Mouse (Mus musculus) stomach, postnatal 0 days (tissue): ENCODE results near the gene Rmnd5a. TPM values are rescaled to one million over a fixed set of nuclear protein-coding genes. Genes with fewer than 3 reads are reported as not detected.

Source experiments
- ATAC-seq: fragments of 200-750 bp; cut with Nextera tagmentation; 2 replicates; pipeline ENCODE4 v1.8.0; 2017; ENCODE audit not compliant: low FRiP score, low TSS enrichment
- DNase-seq: peaks from one replicate; pipeline ENCODE4 v3.0.0-alpha.2; 2016; ENCODE audit warnings: low spot score
- H3K27ac ChIP-seq: fragments of 300-500 bp; sonication (generic); replicated peaks from 2 replicates; pipeline ENCODE4 v1.5.1; 2014; ENCODE audit warnings: mild to moderate bottlenecking, control low read depth
- H3K27me3 ChIP-seq: fragments of 300-500 bp; sonication (generic); 2 replicates; pipeline ENCODE4 v1.6.1; 2014; ENCODE audit warnings: low read length; ENCODE audit not compliant: control insufficient read depth, insufficient read depth
- H3K36me3 ChIP-seq: fragments of 300-500 bp; sonication (generic); 2 replicates; pipeline ENCODE4 v1.6.1; 2014; ENCODE audit warnings: low read length, mixed read lengths; ENCODE audit not compliant: control insufficient read depth, insufficient read depth
- H3K4me1 ChIP-seq: fragments of 300-500 bp; sonication (generic); replicated peaks from 2 replicates; pipeline ENCODE4 v1.6.1; 2014; ENCODE audit warnings: antibody characterized with exemption; ENCODE audit not compliant: control insufficient read depth, insufficient read depth
- H3K4me2 ChIP-seq: fragments of 300-500 bp; sonication (generic); replicated peaks from 2 replicates; pipeline ENCODE4 v1.6.1; 2014; ENCODE audit warnings: low read depth, mild to moderate bottlenecking, control low read depth, moderate library complexity
- H3K4me3 ChIP-seq: fragments of 300-500 bp; sonication (generic); 2 replicates; pipeline ENCODE4 v1.5.1; 2014; ENCODE audit warnings: low read depth, low read length, control low read depth
- H3K9ac ChIP-seq: fragments of 300-500 bp; sonication (generic); 2 replicates; pipeline ENCODE4 v1.6.1; 2014; ENCODE audit warnings: mild to moderate bottlenecking, low read length, control low read depth, mixed read lengths
- H3K9me3 ChIP-seq: fragments of 300-500 bp; sonication (generic); 2 replicates; pipeline ENCODE4 v1.6.1; 2016; ENCODE audit warnings: low read length; ENCODE audit not compliant: control insufficient read depth
- CTCF ChIP-seq: IDR thresholded peaks from 2 replicates; pipeline ENCODE4 v1.5.1; 2016; ENCODE audit warnings: antibody characterized with exemption, low read depth, mild to moderate bottlenecking, moderate library complexity
- EP300 ChIP-seq: optimal IDR thresholded peaks from 2 replicates; pipeline ENCODE3; 2016; ENCODE audit warnings: antibody characterized with exemption
- WGBS: fragments of 180-500 bp; shearing (Covaris S2); extraction: QIAGEN DNeasy Blood & Tissue Kit; methylation state at CpG from one replicate; pipeline ENCODE4 v1.1.7; 2014; 5-methylcytosine and 5-hydroxymethylcytosine counted together
- polyA plus RNA-seq: library from polyadenylated mRNA; unstranded; fragments of >200 nt; fragmentation: Nextera tagmentation; extraction: Ambion mirVana; gene quantifications from 2 replicates; pipeline ENCODE4 v1.2.1, GENCODE M21; 2015

Gene Rmnd5a
- polyA plus RNA-seq, 1 experiment from 2014 or later, result 11.3 TPM

DNA sequence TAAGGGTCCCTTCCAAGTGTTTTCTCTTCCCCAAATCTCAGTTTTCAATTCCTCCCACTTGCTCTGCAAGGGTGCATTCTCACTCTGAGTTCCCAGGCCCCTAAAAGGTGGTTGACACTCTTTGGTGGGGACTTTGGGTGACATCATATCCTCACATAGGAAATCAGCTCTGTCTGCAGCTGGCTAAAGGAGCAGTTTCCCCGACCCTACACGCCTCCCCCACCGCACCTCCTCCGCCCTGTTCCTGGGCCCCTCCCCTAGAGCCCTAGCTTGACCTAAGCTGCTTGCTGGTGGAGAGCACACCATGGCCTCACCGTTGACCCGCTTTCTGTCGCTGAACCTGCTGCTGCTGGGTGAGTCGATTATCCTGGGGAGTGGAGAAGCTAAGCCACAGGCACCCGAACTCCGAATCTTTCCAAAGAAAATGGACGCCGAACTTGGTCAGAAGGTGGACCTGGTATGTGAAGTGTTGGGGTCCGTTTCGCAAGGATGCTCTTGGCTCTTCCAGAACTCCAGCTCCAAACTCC is 67.1 kb downstream of the Rmnd5a start, which contains the start of gene Cd8a:
Gene Cd8a (plus strand): TSS at position 179 of the 527 bp plus-strand sequence.
- Histone ChIP-seq H3K4me1 (no peaks in the 10 kb centered on the region), H3K27me3 (no peaks in the 10 kb centered on the region), H3K4me2 (no peak within 1 kb of the TSS), H3K4me3 (no peak within 1 kb of the TSS), H3K9me3 (no peaks in the 10 kb centered on the region), H3K27ac (no peak within 1 kb of the TSS), H3K9ac (no peak within 1 kb of the TSS), H3K36me3 (no peaks in the 10 kb centered on the region)
- ATAC-seq (no peak), DNase-seq (no peak)
- 72% methylated on average over 14 of the region's 14 CpGs for WGBS
- TF ChIP-seq CTCF (no peak), EP300 (no peak)

DNA sequence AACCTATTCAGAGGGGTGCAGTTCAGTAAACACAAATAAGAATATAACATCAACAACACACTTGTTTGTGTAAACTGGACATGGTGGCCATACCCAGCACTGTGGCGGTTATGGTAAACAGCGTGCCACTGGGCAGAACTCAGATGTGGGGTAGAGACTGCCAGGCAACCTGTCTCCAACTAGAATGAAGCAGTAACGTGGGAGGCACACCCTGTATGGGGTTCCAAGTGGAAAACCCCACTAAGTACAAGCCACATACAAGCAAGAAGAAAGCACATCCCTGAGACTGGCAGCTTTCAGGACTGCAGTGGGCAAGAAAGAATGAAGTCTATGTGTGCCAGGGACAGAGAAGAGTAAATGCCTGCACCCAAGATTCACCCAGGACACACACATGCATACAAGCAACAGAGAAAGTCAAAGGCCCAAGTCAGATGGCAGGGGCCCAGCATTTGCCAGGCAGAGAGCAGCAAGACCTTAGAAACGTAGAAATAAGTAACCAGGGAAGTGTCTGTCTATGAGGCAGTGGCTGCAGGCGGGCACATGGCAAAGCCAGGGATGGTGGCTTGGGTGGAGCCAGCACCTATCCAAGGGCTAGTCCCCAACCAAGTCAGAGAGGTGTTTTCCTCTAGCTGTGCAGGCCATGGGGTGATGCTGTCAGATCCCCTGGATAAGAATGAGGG is 68.3 kb downstream of the Rmnd5a start:
- no peaks in the 10 kb centered on the region for H3K36me3 ChIP-seq
- TF ChIP-seq CTCF, result no peak
- no peak for TF ChIP-seq EP300
- ATAC-seq (no peak), DNase-seq (no peak)
- no peaks in the 10 kb centered on the region for H3K9me3 ChIP-seq
- no peaks in the 10 kb centered on the region for H3K4me1 ChIP-seq
- no peak overlapping the region for H3K9ac ChIP-seq
- no peaks in the 10 kb centered on the region for H3K27me3 ChIP-seq
- no peak overlapping the region for H3K4me2 ChIP-seq
- 81% methylated on average over 5 of the region's 5 CpGs for WGBS
- H3K27ac ChIP-seq, result no peak overlapping the region
- no peak overlapping the region for H3K4me3 ChIP-seq

DNA sequence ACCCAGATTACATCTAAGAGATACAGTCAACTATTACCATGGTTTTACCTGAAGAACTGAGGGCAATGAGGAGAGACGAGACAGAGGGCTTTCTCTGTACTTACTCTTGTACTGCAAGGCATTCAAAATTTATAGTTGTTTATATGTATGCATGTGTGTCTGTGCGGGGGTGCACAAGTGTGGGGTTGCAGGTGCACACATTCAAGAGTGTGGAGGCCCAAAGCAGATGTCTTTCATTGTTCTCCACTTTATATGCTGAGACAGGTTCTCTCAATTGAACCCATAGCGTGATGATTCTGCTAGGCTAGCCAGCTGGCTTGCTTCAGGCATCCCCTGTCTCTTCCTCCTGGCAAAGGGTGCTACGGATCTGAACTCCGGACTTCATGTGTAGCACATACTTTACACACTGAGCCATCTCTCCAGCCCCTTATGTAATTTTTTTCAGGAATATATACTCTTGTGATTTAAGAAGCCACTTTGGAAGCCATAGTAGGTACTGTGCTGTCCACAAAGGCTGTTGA is 69.3 kb downstream of the Rmnd5a start:
- WGBS, result 66% methylated on average over 5 of the region's 5 CpGs
- ATAC-seq, result no peak
- no peak overlapping the region for H3K9ac ChIP-seq

DNA sequence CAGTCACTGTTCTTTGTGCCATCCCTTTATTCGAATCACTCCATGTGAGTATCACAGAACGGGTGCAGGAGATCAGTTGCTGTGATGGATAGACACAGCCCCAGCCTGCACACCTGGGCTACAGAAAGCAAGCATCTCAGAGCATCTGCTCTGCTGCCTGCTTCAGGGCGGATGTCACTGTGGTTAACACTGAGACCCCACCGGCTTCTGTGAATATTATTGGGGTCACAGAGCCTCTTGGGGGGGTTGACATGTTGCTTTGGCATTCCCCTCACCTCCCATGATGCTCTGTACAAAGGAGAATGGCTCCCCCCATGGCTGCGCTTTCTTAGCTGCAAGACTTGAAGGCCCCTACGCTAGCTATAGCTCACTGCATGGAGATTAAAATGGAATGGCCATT is 71.0 kb downstream of the Rmnd5a start:
- Histone ChIP-seq H3K36me3 (no peaks in the 10 kb centered on the region), H3K27me3 (no peaks in the 10 kb centered on the region), H3K27ac (no peak overlapping the region), H3K9me3 (no peaks in the 10 kb centered on the region), H3K4me2 (no peak overlapping the region), H3K9ac (no peak overlapping the region), H3K4me1 (no peaks in the 10 kb centered on the region), H3K4me3 (no peak overlapping the region)
- 89% methylated on average over 6 of the region's 6 CpGs for WGBS
- no peak for DNase-seq
- no peak for ATAC-seq
- TF ChIP-seq EP300 (no peak), CTCF (no peak)

More for the DNA sequence above, 69.3 kb downstream of the Rmnd5a start:
- H3K36me3 ChIP-seq, result no peaks in the 10 kb centered on the region
- no peak overlapping the region for H3K4me2 ChIP-seq
- no peaks in the 10 kb centered on the region for H3K9me3 ChIP-seq
- no peaks in the 10 kb centered on the region for H3K4me1 ChIP-seq
- H3K27me3 ChIP-seq, result no peaks in the 10 kb centered on the region
- DNase-seq, result no peak
- H3K4me3 ChIP-seq, result no peak overlapping the region
- TF ChIP-seq CTCF (no peak), EP300 (no peak)
- H3K27ac ChIP-seq, result no peak overlapping the region

DNA sequence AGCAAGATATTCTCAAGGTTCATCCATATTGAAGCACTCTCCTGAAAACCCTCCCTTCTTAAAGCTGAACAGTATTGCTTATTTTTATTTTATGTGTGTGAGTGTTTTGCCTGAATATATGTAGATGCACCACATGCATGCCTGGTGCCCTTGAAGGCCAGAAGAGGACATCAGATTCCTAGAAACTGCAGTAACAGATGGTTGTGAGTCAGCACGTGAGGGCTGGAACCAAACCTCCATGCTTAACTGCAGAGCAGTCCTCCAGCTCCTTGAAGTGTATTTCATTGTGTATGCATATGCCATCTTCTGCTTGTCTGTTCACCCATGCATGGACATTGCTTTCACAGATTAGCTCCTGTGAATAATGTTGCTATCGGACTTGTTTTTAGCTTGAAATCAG is 76.4 kb downstream of the Rmnd5a start:
- ATAC-seq, result no peak
- H3K27me3 ChIP-seq, result no peaks in the 10 kb centered on the region
- DNase-seq, result no peak
- H3K9me3 ChIP-seq, result no peaks in the 10 kb centered on the region
- H3K9ac ChIP-seq, result no peak overlapping the region
- WGBS, result 71% methylated on average over 2 of the region's 2 CpGs
- no peak overlapping the region for H3K4me3 ChIP-seq
- no peaks in the 10 kb centered on the region for H3K36me3 ChIP-seq
- no peak overlapping the region for H3K27ac ChIP-seq
- no peaks in the 10 kb centered on the region for H3K4me1 ChIP-seq
- no peak overlapping the region for H3K4me2 ChIP-seq
- TF ChIP-seq CTCF (no peak), EP300 (no peak)

DNA sequence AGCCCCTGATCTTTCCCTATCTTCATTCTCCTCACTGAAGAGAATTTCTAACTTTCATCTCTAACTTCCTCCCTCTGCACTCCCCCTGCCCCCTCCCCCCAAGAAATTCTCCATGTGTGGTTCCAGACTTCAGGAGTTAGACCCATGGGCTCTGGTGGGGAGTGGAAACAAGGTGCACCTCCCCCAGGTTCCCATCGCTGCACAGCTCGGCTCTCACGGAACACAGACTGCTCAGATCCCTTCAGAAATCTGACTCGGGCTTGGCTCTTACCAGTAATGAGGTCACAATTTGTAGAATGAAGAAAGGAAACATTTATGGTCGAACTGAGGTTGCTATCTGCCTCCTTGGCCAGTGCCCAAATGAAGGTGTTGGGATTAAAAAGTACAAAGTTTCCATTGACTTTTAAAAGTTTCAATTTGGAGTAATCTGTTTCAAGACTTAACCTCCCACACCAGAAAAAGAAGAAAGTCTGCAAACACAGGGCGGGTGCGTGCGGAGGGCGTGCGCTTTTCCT is 79.2 kb downstream of the Rmnd5a start:
- no peak overlapping the region for H3K27ac ChIP-seq
- no peak for TF ChIP-seq CTCF
- TF ChIP-seq EP300, result no peak
- peak; percentile 47; the same call in 1 of the 2 replicates for ATAC-seq
- no peaks in the 10 kb centered on the region for H3K27me3 ChIP-seq
- H3K9me3 ChIP-seq, result no peaks in the 10 kb centered on the region
- DNase-seq, result peak; percentile 20
- H3K36me3 ChIP-seq, result no peaks in the 10 kb centered on the region
- no peak overlapping the region for H3K4me3 ChIP-seq
- H3K4me1 ChIP-seq, result no peaks in the 10 kb centered on the region
- 55% methylated on average over 10 of the region's 10 CpGs for WGBS
- no peak overlapping the region for H3K9ac ChIP-seq
- no peak overlapping the region for H3K4me2 ChIP-seq
